Mouse (Mus musculus) embryonic facial prominence, embryonic 11.5 days (tissue): ENCODE results near the gene Ssh1. TPM values are rescaled to one million over a fixed set of nuclear protein-coding genes. Genes with fewer than 3 reads are reported as not detected.

ENCODE experiments used
- ATAC-seq: fragments of 200-750 bp; cut with Nextera tagmentation; replicated peaks from 2 replicates; pipeline ENCODE4 v1.8.0; 2017; ENCODE audit warnings: low read depth; ENCODE audit not compliant: insufficient number of reproducible peaks, low FRiP score, low TSS enrichment
- DNase-seq: peaks from one replicate; pipeline ENCODE4 v3.0.0-alpha.2; 2015; ENCODE audit warnings: low spot score
- H3K27ac ChIP-seq: fragments of 300-500 bp; sonication (generic); replicated peaks from 2 replicates; pipeline ENCODE4 v1.5.1; 2014; ENCODE audit warnings: mild to moderate bottlenecking, low read depth, low read length, control low read depth
- H3K27me3 ChIP-seq: fragments of 300-500 bp; sonication (generic); 2 replicates; pipeline ENCODE4 v1.6.1; 2014; ENCODE audit warnings: mild to moderate bottlenecking, low read length, moderate library complexity, mixed read lengths; ENCODE audit not compliant: control insufficient read depth, insufficient read depth
- H3K36me3 ChIP-seq: fragments of 300-500 bp; sonication (generic); replicated peaks from 2 replicates; pipeline ENCODE4 v1.6.1; 2014; ENCODE audit warnings: low read depth, mild to moderate bottlenecking, low read length, moderate library complexity, mixed read lengths; ENCODE audit not compliant: control insufficient read depth, insufficient read depth
- H3K4me1 ChIP-seq: fragments of 300-500 bp; sonication (generic); 2 replicates; pipeline ENCODE4 v1.6.1; 2014; ENCODE audit warnings: low read length, mixed read lengths; ENCODE audit not compliant: control insufficient read depth, insufficient read depth
- H3K4me2 ChIP-seq: fragments of 300-500 bp; sonication (generic); 2 replicates; pipeline ENCODE4 v1.6.1; 2014; ENCODE audit warnings: low read depth, mild to moderate bottlenecking, control low read depth, low read length, moderate library complexity
- H3K4me3 ChIP-seq: fragments of 300-500 bp; sonication (generic); 2 replicates; pipeline ENCODE4 v1.5.1; 2014; ENCODE audit warnings: low read depth, low read length, control low read depth
- H3K9ac ChIP-seq: fragments of 300-500 bp; sonication (generic); replicated peaks from 2 replicates; pipeline ENCODE4 v1.6.1; 2014; ENCODE audit warnings: mild to moderate bottlenecking, control low read depth, low read length
- H3K9me3 ChIP-seq: fragments of 300-500 bp; sonication (generic); replicated peaks from 2 replicates; pipeline ENCODE4 v1.6.1; 2016; ENCODE audit warnings: mild to moderate bottlenecking, low read length, inconsistent platforms, mixed read lengths; ENCODE audit not compliant: control insufficient read depth
- WGBS: fragments of 180-500 bp; shearing (Covaris S2); extraction: QIAGEN DNeasy Blood & Tissue Kit; methylation state at CpG from one replicate; pipeline ENCODE4 v1.1.7; 2014; 5-methylcytosine and 5-hydroxymethylcytosine counted together
- polyA plus RNA-seq: library from polyadenylated mRNA; unstranded; fragments of >200 nt; fragmentation: Nextera tagmentation; extraction: Ambion mirVana; gene quantifications from 2 replicates; pipeline ENCODE4 v1.2.1, GENCODE M21; 2014

Ssh1 gene
- polyA plus RNA-seq, 1 experiment from 2014 or later = 26.0 TPM

- WGBS = 75% methylated on average over 6 of the region's 6 CpGs
- H3K36me3 ChIP-seq = no peaks in the 10 kb centered on the region
- H3K27ac ChIP-seq = no peak overlapping the region
- H3K4me2 ChIP-seq = no peak overlapping the region
- no peak overlapping the region for H3K4me3 ChIP-seq
- ATAC-seq (no peak), DNase-seq (no peak)
- H3K4me1 ChIP-seq = 0 out of 2 replicates have a peak, but pooled peaks cover 3% of the 10 kb centered on the region
- no peak overlapping the region for H3K9ac ChIP-seq
- no peaks in the 10 kb centered on the region for H3K27me3 ChIP-seq
- H3K9me3 ChIP-seq = no peaks in the 10 kb centered on the region
Measured at GRCm38 (mm10) chr5:113933889-113934288, 59.8 kb downstream of the Ssh1 start.

- Histone ChIP-seq H3K4me3 (no peak overlapping the region), H3K27ac (no peak overlapping the region), H3K9me3 (no peaks in the 10 kb centered on the region), H3K4me2 (no peak overlapping the region), H3K27me3 (no peaks in the 10 kb centered on the region), H3K4me1 (0 out of 2 replicates have a peak, but pooled peaks cover 3% of the 10 kb centered on the region), H3K36me3 (no peaks in the 10 kb centered on the region), H3K9ac (no peak overlapping the region)
- DNase-seq = no peak
- no peak for ATAC-seq
- WGBS = 89% methylated on average over 4 of the region's 4 CpGs
Measured at GRCm38 (mm10) chr5:113933480-113933879, 60.2 kb downstream of the Ssh1 start.

GRCm38 (mm10) chr5:113932310-113932709 lies 61.4 kb downstream of the Ssh1 start:
- H3K9me3 ChIP-seq = no peaks in the 10 kb centered on the region
- H3K27me3 ChIP-seq = no peaks in the 10 kb centered on the region
- H3K4me2 ChIP-seq = no peak overlapping the region
- H3K27ac ChIP-seq = no peak overlapping the region
- ATAC-seq (no peak), DNase-seq (no peak)
- 0 out of 2 replicates have a peak, but pooled peaks cover 3% of the 10 kb centered on the region for H3K4me1 ChIP-seq
- WGBS = 77% methylated on average over 3 of the region's 3 CpGs
- no peak overlapping the region for H3K9ac ChIP-seq
- H3K4me3 ChIP-seq = no peak overlapping the region
- no peaks in the 10 kb centered on the region for H3K36me3 ChIP-seq

GRCm38 (mm10) chr5:113930648-113931609 lies 62.8 kb downstream of the Ssh1 start:
- no peak overlapping the region for H3K4me2 ChIP-seq
- H3K27me3 ChIP-seq = no peaks in the 10 kb centered on the region
- 31% methylated on average over 18 of the region's 18 CpGs for WGBS
- ATAC-seq (peak; percentile 48; the same call in 1 of the 2 replicates), DNase-seq (peak; percentile 64)
- H3K9me3 ChIP-seq = no peaks in the 10 kb centered on the region
- H3K4me1 ChIP-seq = 0 out of 2 replicates have a peak, but pooled peaks cover 3% of the 10 kb centered on the region
- no peaks in the 10 kb centered on the region for H3K36me3 ChIP-seq
- H3K27ac ChIP-seq = no peak overlapping the region
- H3K9ac ChIP-seq = no peak overlapping the region; the same call in 1 of the 2 replicates
- no peak overlapping the region for H3K4me3 ChIP-seq

GRCm38 (mm10) chr5:113929950-113930647 lies 63.6 kb downstream of the Ssh1 start:
- no peak for ATAC-seq
- H3K9me3 ChIP-seq = no peaks in the 10 kb centered on the region
- H3K4me3 ChIP-seq = no peak overlapping the region
- H3K36me3 ChIP-seq = no peaks in the 10 kb centered on the region
- H3K9ac ChIP-seq = no peak overlapping the region
- no peaks in the 10 kb centered on the region for H3K27me3 ChIP-seq
- H3K27ac ChIP-seq = no peak overlapping the region
- H3K4me1 ChIP-seq = 0 out of 2 replicates have a peak, but pooled peaks cover 3% of the 10 kb centered on the region
- H3K4me2 ChIP-seq = no peak overlapping the region
- WGBS = 53% methylated on average over 10 of the region's 10 CpGs
- DNase-seq = no peak

- ATAC-seq (no peak), DNase-seq (no peak)
- Histone ChIP-seq H3K27me3 (no peaks in the 10 kb centered on the region), H3K4me3 (no peak overlapping the region), H3K27ac (no peak overlapping the region), H3K9ac (no peak overlapping the region), H3K9me3 (no peaks in the 10 kb centered on the region), H3K36me3 (no peaks in the 10 kb centered on the region), H3K4me2 (no peak overlapping the region), H3K4me1 (0 out of 2 replicates have a peak, but pooled peaks cover 3% of the 10 kb centered on the region)
- 73% methylated on average over 10 of the region's 10 CpGs for WGBS
Measured at GRCm38 (mm10) chr5:113929526-113929925, 64.2 kb downstream of the Ssh1 start.

- H3K4me3 ChIP-seq = no peak overlapping the region
- H3K4me1 ChIP-seq = no peaks in the 10 kb centered on the region
- H3K4me2 ChIP-seq = no peak overlapping the region
- no peaks in the 10 kb centered on the region for H3K36me3 ChIP-seq
- DNase-seq = no peak
- H3K27ac ChIP-seq = no peak overlapping the region
- no peaks in the 10 kb centered on the region for H3K9me3 ChIP-seq
- ATAC-seq = no peak
- no peak overlapping the region for H3K9ac ChIP-seq
- no peaks in the 10 kb centered on the region for H3K27me3 ChIP-seq
- 86% methylated on average over 4 of the region's 4 CpGs for WGBS
Measured at GRCm38 (mm10) chr5:113924608-113925007, 69.1 kb downstream of the Ssh1 start.
